Mouse (Mus musculus): Measurements from ENCODE around the gene Bmpr1a.
A peak's percentile ranks its signal among the peaks of the same experiment; 100 is the strongest.

The Bmpr1a gene

GRCm38 (mm10) chr14:34503325-34503647, at the start of gene Bmpr1a:
Bmpr1a (minus strand) TSS chr14:34503341.
- no peak for DNase-seq

- DNase-seq: no peak
These were observed 49.1 kb upstream of the Bmpr1a start for GRCm38 (mm10) chr14:34552226-34552625.

DNA sequence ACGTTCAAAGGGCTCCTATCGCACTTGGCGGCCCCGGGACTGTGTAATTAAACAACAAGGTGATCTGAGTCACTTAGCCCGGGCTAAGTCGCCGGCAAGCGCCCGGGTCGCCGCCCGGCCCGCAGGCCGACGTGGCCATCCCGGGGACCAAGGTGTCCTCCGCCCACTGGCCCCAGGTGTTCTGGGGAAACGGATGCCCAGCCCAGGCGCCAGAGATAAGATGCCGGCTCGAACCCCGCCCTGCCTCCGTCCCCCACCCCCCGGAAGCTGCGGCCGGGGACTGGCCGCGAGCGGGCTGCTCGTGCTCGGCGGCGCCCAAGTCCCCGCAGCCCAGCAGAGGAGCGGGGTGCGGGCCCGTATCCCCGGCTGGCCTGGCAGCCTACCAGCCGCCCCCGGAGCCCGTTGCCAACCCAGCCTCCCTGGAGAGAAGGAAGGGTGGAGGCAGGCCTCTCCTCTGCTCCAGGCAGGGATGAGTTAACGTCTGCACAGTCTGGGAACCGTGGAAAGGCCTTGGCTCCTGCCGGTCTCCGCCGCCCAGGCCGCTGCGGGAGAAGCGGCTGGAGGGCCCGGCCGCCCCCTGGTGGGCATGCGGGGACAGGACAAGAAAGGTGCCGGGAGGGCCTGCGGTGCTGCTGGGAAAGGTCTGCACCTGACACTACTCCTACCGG, 46.0 kb upstream of the Bmpr1a start:
- peak; percentile 86 to 90 for DNase-seq

GRCm38 (mm10) chr14:34548391-34549001, 45.4 kb upstream of the Bmpr1a start:
- DNase-seq: peak; percentile 68 to 82

- no peak for DNase-seq
These were observed 41.4 kb upstream of the Bmpr1a start for GRCm38 (mm10) chr14:34544545-34544944.

DNA sequence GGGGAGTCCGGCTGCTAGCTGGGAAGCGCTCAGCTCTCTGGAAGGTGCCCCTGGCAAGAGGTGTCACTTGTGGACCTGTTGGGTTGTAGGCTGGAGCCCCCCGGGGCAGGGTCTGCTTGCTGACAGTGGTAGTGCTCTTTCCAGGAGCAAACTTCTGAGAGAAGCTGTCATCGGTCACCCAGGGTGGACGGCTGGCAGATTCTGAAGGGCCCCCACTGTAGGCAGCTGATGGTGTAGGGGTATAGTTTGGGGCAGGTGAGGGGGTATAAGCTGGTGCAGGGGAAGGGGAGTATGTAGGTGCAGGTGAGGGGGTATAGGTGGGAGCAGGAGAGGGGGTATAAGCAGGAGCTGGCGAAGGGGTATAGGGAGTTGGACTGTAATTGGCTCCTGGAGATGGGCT, 40.9 kb upstream of the Bmpr1a start:
- DNase-seq: no peak

- no peak for DNase-seq
These were observed 40.5 kb upstream of the Bmpr1a start for GRCm38 (mm10) chr14:34543596-34543995.

DNA sequence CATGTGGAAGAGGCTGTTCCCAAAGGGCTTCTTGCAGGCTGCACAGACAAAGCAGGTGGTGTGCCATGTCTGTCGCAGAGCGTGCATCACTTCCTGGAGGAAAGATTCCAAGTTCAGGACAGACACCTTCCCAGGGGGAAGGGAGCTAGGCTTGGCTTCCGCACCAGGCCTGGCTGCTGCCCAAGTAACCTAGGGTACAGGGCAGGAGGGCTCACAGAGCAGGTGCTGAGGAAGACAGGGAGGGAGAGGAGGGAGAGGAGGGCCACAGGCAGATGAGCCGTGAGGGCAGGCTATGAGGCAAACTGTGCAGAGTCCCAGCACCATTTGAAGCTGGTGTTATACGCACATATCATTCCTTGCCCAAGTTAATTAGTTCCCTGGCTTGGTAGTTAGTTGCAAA, 38.8 kb upstream of the Bmpr1a start:
- DNase-seq: no peak

DNA sequence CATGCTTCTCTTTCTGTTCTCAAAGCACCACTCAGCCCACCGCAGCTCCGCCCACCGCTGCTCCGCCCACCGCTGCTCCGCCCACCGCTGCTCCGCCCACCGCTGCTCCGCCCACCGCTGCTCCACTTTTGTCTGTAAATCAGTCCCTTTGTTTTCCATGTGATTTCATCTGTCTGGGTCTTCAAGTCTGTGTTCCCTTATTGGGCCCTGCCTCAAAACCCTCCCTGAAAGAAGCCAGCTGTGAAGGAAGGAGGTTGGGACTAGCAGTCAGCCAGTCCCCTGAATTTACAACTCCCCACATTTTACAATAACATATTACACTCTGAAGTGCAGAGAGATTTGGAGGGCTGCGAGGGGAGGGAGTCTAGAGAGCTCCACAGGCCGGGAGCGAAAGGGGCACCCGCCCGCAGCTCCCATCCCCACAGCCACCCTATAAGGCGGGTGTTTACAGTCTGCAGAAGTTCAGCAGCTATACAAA, 37.6 kb upstream of the Bmpr1a start:
- peak; percentile 79 to 81 for DNase-seq

DNA sequence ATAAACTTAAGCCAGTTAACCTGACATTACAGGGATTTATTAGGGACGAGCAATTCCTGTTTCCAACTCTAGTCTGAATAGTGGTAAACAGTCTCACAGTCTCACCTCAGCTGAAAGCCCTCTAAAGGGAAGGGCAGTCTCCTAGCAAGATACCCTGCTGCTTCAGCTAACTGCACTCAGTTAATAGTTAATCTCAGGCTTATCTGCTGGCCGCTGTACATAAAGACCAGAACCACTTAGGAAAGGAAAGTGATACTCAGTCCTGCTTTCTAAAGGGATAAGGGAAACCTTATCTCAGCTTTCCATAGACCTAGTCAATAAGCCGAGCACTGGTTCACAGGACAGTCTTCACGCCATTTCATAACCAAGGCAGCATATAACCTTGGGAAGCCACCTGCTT, 32.7 kb upstream of the Bmpr1a start:
- no peak for DNase-seq

DNA sequence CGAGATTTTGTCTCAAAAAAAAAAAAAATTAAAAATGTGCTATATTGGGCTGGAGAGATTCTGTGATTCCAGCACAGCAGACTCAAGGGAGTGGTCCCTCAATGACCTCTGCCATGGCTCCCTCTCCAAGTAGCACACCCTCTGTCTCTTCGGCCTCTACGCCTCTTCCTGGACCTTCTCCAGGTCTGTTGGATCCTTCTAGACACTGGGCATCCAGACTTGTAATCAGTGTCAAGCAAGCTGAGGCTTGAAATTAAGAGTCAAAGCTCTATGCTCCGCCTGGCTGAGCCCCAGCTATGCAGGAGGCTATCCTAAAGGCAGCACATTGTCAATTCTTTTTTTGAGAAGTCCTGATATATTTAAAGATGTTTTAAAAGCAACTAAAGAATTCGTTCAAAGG, 30.4 kb upstream of the Bmpr1a start:
- no peak for DNase-seq

- no peak for DNase-seq
These were observed 29.4 kb upstream of the Bmpr1a start for GRCm38 (mm10) chr14:34532536-34532935.

GRCm38 (mm10) chr14:34528804-34529203, 25.7 kb upstream of the Bmpr1a start:
- no peak for DNase-seq

- DNase-seq: no peak
These were observed 19.6 kb upstream of the Bmpr1a start, which contains the start of gene 9230112D13Rik for GRCm38 (mm10) chr14:34522701-34523100. 9230112D13Rik (minus strand) TSS chr14:34522801.

- DNase-seq: no peak
These were observed 14.9 kb upstream of the Bmpr1a start for GRCm38 (mm10) chr14:34517959-34518544.

GRCm38 (mm10) chr14:34516960-34517577, 13.9 kb upstream of the Bmpr1a start:
- no peak for DNase-seq

- DNase-seq: no peak
These were observed 12.7 kb upstream of the Bmpr1a start for GRCm38 (mm10) chr14:34515860-34516259.

- peak in 1 of 2 experiments; percentile 34 for DNase-seq
These were observed 11.0 kb upstream of the Bmpr1a start for GRCm38 (mm10) chr14:34514120-34514519.

DNA sequence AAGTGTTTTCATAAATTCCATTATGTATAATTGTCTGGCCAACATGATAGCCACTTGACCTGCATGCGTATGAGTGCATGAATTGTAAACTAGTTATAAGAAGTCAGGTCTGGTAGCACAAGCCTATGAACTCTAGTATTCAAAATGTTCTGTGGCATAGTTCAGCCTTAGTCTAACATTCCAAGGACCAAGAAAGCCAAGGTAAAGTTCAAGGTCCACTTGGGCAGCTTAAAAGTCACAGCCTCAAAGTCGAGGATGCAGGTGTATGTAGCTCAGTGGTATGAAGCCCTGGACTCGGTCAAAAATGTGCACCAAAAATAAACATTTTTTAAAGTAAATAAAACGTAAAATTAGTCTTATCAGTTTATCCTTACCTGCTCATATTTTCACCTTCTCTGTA, 9.5 kb upstream of the Bmpr1a start:
- DNase-seq: no peak

DNA sequence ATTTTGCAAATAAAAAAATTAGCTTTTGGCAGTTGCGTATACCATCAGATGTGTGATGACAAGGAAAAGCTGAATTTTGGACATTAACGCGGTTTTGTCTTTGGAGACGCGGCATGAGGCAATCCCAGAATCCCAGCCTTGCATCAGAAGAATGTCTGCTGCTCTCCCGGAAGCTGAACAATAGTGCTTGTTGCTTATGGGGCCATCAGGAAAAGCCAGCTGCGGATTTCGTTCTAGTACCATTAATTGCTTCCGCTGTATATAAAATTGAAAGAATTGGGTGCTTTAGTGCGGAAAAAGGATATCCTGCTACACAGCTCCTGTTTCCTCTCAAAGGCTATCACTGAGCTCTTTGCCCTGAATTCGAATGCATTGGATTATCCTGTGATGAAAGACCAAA, 8.8 kb upstream of the Bmpr1a start:
- DNase-seq: peak; percentile 34 to 58

DNA sequence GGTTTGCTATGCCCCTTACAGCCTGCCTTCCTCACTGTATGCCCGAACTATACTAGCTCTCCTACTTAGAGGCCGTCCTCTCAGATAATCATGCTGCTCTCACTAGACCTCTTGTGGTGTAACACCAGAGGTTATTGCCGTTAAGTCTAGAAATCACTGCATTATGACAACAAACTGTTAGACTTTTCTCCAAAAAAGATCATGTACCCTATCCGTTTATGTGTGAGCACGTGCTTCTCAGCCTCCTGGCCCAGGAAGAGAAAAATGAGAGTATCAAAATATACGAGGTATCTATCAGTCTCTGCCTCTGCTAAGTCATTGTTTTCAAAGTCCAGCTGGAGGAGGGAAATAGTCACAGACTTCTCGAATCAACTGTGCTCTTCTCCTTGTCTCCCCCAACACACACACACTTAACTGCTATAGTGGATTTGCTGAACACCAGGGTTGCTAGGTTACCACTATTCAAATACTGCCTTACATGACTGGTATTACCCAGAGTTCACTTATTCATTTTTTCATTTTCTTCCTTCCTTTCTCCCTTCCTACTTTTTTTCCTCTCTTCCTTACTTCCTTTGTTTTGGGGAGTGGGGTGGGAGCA, 5.8 kb upstream of the Bmpr1a start:
- no peak for DNase-seq

DNA sequence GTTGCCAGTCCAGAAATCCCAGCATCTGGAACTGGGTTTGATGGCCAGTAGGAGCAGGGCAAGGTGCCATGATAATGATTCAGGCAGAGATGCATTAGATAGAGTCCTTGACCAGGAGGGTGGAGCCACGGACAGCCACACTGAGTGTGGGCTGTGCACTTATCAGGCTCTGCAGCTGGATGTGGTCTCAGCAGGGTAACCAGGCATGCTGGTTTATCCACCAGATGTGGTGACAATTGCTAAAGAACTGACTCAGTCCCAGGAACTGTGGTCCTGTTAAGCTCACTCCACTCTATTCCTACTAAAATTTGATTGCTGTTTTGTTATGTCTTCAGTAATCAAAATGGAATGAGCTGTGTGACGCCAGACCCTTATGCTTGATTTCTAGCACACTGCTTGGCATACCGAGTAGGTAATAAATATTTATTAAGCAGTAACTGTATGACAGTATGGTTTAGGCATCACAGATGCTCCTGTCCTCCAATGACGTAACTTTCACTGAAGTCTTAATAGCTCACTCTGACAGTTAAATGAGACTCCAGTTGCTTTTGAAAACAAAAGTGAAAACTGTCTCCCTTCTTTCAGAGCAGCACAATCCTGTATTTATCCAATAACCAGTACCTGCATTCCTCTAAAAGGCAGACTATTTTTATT, 5.2 kb upstream of the Bmpr1a start:
- DNase-seq: no peak

DNA sequence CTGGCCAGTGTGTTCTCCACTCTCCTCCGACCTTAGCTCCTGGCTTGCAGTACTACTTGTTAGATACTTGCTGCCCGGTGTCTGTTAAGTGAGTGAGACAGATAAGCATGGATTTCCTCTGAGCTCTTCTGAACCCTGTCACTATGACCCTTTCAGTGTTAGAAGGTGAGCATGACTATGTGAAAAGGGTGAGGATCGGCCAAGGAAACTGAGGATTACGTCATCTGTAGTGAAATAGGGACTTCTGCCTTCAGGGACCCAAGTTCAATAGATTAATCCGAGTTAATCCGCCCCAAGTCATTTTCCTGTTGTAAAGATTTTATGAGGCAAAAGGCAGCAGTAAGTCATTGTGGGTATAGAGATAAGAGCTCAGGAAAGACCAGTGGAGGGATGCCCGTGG, 2.2 kb upstream of the Bmpr1a start:
- no peak for DNase-seq

All from lung, postnatal 4 days (tissue).